Mouse (Mus musculus): ENCODE results near the gene Smg9.
A peak's percentile ranks its signal among the peaks of the same experiment; 100 is the strongest.

The Smg9 gene

DNA sequence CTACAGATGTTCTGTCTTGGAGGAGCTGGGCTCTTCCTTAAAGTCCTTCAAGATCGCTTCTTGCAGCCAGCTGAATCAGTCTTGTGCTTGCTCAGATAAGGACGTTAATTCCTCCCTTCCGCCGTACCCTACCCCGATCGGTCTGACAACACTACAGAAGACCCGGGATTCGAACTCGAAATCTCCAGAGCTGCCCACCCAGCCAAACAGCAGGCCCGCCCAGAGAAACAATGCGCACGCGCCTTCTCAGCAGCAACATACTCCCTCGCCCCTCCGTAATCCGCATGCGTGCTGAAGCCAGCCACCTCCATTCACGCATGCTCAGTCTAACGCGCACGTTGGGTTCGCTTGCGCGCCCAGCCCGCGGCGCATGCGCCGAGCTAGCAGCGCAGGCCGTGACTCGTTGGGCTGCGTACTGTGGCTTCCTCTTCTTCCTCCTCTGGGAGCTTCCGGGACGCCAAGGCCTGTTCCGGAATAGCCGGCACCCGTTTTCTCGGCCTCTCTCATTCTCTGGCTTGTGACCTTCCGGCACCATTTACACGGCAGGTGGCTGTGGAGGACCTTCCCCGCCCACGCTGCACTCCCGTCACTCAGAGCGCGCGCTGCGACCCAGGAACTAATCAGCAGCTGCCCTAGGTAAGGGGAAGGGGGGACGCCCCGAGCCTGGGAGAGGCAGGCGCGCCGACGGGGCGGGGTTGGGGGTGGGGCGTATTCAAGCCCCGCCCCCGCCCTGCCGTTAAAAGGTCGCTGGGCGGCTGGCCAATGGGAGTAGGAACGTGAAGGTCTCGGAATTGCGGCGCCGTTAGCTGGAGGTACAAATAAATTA lies at the start of gene Smg9:
Gene Smg9, plus strand, starts transcription at position 364 of the 826 bp plus-strand sequence.
- peak; percentile 87 for DNase-seq (ENCODE audit: low spot score)

DNA sequence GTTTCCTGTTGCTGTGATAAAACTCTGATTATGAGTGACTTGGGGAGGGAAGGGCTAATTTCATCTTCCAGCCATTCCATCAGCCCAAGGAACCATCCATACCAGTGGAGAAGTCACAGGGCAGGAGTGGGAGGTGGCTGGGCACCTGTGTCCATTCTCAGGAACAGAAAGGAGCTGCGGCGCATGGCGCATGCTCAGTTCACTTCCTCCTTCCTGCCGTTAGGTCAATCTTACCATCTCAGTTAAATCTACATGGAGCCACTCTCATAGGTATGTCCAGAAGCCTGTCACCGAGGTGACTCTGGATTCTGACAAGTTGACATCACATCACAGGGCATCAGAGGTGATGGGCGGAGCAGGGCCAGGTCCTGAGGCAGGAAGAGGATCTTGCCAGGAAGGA lies 43.8 kb upstream of the Smg9 start:
- no peak for DNase-seq (ENCODE audit: low spot score)

DNA sequence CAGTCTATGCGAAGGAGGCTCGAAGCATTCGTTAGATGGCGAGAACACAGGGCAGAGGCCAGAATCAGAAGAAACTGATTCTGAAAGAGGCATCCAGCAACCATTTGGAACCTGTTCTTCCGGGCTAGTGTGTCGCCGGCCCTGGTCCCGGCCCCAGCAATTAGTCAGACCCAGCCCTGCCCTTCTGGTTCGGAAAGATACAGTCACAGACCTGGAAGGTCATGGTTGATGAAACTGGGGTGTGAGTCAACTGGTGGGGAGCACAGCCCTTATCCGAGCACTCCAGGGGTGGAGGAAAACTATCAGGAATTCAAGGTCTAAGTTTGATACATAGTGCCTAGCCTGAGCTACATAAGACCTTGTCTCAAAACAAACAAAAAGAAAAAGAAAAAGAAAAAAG lies 43.3 kb upstream of the Smg9 start:
- DNase-seq (ENCODE audit: low spot score), result no peak

DNA sequence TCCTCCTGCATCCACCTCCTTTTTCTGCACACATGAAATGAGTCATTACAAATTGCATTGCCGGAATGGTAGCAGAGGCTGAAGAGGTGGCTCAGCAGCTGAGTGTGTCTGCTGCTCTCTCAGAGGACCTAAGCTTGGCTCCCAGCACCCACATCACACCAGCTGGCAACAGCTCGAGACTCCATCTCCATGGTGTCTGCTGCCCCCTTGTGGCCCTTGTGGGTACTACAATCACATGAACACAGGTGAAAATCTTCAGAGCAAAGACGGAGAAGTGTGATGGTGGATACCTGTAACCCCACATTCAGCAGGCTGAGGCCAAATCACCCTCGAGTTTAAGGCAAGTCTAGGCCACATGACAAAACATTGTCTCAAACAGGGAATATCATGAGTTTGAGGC lies 41.5 kb upstream of the Smg9 start:
- DNase-seq (ENCODE audit: low spot score), result no peak

DNA sequence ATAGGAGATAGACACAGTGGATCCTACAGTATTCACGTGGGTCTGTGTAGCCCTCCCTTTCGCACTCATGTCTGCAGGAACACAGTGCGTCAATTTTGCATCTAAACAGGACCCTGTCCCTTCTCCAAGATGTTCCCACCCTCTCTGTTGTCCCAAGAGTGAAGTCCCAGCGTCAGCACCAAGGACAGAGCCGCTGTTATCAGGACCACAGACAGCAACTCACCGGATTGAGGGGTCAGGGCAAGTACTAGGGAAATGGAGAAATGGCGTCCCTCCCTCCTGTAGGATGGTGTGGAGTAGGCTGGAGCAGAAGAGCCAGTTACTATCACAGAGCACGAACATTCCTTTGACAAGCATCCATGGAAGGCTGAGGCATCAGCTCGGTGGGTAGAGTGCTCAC lies 40.1 kb upstream of the Smg9 start:
- peak; percentile 26 for DNase-seq (ENCODE audit: low spot score)

DNA sequence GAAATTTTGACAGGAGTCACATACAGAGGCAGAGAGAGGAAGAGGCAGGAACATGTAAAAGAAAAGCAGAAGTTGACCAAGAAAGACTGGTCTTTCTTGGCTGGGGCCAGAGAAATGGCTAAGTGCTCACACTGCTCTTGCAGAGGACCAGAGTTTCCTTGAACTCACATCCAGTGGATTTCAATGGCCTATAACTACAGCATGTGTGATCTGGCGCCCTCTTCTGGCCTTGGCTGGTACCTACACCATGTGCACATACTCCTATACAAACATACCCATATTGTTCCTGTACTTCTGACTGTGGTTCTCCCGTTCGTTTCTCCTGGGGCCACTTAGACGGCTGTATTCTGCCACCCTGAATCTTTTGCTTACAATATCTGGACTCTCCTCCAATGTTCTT lies 38.4 kb upstream of the Smg9 start:
- no peak for DNase-seq (ENCODE audit: low spot score)

DNA sequence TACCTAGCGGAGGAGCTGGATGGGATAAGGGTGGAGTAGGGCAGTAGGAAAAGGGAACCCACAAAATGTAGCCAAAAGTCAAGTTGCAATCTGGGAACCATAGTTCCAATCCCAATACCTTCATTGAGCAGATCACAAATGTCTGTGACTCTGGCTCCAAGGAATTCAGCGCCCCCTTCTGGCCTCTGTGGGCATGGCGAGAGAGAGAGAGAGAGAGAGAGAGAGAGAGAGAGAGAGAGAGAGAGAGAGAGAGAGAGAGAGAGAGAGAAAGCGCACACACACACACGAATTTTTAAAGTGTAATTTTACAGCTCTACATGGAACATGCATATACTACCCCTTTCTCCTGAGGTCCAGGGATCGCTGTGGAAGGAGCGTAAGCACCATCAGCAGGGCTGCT lies 36.2 kb upstream of the Smg9 start:
- no peak for DNase-seq (ENCODE audit: low spot score)

DNA sequence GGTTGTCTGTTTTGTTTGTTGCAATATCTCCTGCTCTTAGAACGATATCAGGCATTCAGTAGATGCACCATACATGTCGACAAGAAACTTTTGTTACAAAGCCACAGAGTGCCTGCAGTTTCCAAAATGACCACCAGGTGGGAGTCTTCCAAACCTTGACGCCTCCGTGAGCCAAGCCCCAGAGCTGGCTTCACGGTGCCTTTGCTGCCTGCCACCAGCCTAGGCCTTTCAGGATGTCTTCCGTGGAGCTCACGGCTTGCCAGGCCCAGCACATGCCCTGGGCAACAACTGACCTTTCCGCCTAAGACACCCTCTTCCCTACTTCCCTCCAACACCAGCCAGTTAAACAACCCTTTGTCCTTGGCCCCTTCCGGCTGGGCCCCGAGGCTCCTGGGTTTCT lies 34.6 kb upstream of the Smg9 start:
- peak; percentile 69 for DNase-seq (ENCODE audit: low spot score)

DNA sequence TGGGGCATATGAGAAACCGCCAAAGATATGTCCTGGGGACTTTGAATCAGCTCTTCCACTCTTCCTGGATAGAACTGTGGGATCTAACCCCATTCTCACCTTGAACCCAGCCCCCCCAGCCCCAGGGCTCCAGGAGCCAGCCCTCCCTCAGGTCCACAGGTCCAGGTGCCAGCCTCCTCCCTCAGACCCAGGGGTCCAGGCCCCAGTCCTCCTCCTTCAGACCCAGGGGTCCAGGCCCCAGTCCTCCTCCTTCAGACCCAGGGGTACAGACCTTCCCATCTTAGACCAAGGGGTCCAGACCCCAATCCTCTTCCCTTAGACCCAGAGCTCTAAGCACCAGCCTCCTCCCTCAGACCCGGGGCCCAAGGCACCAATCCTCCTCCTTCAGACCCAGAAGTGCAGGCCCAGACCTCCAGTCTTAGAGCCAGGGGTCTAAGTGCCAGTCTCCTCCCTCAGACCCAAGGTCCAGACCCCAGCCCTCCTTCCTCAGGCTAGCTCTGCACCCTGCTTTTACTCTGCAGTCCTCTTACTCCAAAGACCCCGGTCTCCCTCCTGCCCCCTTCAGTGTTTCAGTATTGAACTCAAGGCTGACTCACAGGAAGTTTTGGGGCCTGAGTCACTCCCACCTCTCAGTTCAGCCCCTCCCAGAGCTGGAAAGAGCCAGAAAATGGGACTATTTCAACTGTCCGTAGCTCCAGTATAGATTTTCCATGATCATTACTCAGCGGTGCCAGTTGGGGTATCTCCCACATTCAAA lies 34.0 kb upstream of the Smg9 start:
- no peak for DNase-seq (ENCODE audit: low spot score)

DNA sequence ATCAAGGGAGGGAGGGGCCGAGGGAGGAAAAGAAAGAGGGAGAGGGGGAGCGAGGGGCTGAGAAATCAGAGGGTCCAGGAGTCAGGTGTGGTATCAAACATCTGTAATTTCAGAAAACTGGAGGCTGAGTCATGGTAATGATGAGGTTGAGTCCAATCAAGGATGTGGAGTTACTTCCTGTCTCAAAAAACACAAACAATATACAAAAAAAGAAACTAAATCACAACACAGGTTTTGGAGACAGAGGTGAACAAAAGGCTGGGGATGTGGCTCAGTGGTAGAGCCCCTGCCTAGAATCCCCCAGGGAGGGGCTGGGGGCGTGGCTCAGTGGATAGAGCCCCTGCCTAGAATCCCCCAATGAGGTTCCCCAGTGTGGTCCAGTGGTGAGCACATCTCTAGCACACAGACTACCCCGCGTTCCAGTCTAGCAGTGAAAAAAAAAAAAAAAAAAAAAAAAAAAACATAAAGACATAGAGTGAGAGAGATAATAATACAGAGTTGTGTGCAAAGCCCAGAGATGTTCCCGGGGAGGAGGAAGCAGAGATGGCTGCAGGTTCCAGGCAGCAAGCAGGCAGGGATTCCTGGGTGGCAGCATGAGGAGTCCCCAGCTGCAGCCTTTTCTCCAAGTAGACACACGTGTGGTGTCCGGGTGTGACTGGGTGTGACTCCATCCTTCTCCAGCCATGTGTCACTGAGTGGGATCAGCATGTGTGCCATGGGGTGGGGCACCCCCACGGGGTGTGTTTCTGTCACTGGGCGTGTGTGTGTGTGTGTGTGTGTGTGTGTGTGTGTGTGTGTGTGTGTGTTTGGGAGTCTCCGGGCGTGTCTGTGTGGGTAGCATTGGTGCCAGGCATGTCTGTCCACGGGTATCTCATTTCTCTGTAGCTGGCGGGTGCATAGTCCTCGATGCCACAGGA lies 32.4 kb upstream of the Smg9 start:
- DNase-seq (ENCODE audit: low spot score), result no peak

DNA sequence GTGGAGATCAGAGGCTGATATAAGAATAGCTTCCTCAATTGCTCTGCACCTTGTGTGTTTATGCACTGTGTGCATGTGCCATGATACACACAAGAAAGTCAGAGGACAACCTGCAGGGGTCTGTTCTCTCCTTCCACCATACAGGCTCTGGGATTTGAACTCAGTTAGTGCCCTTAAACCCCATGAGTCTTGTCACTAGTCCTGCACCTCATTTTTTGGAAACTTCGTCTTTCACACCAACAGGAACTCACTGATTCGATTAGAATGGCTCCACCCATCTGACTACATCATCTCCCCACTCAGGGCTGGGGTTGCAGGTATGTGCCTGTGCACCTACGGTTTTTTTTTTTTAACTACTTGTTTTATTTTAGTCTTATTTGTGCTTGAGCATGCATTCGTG lies 31.2 kb upstream of the Smg9 start:
- no peak for DNase-seq (ENCODE audit: low spot score)

DNA sequence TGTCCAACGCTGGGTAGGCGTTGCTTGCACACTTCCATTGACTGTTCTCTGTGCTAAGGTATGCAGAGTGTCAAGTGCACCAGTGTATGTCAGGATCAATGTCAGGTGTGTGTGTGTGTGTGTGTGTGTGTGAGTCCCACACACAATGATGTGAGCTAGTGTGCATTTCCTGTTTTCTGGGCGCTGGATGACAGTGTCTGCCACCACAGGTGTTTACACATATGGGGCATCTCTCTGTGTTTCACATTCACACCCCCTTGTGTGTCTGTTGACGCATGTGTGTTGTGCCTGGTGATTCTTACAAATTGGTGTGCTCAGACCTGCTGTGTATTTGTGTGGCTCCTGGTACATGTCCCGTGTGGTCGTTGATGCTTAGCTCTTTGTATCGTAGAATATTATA lies 30.5 kb upstream of the Smg9 start:
- no peak for DNase-seq (ENCODE audit: low spot score)

DNA sequence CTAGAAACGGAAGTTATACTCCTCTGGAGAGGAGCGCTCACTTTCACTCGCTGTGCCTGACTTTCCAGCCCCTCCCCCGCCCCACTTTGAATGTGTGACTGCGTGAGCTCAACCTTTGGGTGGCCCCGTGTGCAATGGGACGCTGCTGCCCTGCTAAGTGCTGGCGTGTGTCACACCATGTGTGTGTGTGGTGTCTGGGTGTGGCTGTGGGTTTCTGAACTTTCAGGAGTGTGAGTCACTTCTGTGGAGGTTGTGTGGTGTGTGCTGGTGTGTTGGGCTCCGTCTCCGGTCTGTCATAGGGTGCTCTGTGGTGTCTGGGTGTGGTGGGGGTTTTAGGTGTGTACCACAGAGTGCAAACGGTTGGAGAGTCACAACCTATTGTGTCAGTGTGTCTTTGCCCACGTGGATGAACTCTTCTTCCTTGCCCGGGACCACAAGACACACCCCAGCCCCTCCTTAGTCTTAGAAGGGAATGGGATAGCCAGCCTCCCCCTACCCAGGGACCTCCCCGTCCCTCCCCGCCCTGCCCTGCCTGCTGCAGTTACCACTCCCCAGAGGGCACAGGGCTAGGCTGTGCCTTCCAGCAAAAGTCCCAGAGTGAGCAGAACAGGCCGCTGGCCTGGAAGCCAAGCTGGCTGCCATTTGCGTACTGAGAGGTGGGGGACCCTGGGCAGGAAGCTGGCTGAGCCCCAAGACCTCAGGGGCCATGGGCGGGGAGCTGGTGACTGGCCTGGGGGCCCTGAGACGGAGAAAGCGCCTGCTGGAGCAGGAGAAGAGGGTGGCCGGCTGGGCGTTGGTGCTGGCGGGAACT lies 29.5 kb upstream of the Smg9 start, which contains the start of gene Kcnn4:
Gene Kcnn4, plus strand, starts transcription at position 533 of the 811 bp plus-strand sequence.
- no peak for DNase-seq (ENCODE audit: low spot score)

DNA sequence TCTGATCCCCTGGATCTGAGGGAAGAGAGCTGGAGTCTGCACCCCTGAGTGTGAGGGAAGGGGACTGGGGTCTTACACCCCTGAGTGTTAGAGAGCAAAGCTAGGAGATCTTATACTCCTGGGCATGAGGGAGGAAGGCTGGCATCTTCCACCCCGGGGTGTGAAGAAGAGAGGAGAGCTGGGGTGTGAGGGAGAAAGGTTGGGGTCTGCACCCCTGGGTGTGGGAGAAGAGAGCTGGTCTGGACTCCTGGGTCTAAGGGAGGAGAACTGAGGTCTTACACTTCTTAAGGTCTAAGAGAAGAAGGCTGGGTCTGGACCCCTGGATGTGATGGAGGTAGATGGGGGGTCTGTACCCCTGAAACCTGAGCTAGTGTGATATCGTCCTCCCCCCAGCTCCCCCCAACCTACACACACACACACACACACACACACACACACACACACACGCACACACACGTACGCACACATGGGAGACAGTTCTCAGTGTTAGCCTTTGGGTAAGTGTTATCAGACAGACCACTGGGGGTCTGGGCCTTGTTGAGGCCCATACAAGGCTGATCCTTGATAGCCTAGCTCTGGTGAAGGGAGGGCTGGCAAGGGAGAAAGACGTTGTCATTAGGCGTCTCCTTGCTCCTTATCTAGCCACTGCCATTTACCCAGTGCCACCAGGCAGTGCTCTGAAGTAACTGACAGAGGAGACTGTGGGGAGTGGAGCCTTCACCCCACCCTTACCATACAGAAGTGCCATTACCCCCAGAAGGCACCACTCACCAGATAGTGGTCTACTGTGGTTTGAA lies 28.2 kb upstream of the Smg9 start:
- DNase-seq (ENCODE audit: low spot score), result no peak

DNA sequence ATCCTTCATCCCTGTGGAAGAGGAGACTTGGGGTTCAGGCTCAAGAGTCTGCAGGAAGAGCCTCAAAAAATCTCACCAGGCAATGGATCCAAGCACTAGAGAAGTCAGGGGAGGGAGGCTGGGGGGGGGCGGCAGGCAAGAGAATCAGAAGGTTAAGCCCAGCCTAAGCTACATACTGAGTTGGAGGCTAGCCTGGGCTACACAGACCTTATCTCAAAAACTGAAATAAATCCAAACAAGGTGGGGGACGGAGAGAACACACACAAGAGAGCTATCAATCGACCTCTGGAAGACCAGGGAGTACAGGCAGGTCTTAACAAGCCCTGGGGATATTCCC lies 27.6 kb upstream of the Smg9 start:
- DNase-seq (ENCODE audit: low spot score), result no peak

DNA sequence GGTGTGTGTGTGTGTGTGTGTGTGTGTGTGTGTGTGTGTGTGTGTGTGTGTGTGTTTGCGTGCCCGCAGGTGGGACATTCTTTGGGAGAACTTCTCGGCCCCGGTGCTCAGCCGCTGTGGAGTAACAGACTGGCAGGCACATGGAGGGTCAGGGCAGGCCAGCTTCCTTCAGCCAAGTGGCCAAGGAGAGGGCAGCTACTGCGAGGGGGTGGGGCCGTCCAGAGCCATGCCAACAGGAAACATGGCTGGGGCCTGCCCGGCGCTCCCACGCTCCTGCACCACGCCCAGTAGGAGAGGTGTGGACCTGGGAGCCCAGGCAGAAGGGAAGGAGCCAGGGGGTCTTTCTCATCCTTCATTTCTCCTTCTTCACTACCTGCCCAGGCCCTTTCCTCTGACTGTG lies 27.1 kb upstream of the Smg9 start:
- DNase-seq (ENCODE audit: low spot score), result no peak

DNA sequence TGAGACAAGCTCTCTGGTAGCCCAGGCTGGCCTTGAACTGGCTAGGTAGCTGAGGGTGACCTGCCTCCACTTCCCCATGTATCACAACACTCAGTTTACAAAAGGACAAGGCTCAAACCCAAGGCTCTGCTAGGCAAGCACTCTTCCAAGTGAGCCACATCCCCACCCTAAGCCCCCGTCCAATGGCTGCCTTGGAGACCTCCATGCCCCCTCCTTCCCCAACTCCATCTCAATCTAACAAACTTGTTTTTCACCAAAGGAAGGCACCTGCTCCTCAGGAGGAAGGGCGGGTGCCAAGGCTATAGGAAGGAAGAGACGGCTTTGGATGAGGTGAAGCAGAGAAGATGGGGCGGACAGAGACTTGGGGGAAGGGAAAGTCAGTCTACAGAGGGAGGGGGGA lies 26.6 kb upstream of the Smg9 start:
- no peak for DNase-seq (ENCODE audit: low spot score)

DNA sequence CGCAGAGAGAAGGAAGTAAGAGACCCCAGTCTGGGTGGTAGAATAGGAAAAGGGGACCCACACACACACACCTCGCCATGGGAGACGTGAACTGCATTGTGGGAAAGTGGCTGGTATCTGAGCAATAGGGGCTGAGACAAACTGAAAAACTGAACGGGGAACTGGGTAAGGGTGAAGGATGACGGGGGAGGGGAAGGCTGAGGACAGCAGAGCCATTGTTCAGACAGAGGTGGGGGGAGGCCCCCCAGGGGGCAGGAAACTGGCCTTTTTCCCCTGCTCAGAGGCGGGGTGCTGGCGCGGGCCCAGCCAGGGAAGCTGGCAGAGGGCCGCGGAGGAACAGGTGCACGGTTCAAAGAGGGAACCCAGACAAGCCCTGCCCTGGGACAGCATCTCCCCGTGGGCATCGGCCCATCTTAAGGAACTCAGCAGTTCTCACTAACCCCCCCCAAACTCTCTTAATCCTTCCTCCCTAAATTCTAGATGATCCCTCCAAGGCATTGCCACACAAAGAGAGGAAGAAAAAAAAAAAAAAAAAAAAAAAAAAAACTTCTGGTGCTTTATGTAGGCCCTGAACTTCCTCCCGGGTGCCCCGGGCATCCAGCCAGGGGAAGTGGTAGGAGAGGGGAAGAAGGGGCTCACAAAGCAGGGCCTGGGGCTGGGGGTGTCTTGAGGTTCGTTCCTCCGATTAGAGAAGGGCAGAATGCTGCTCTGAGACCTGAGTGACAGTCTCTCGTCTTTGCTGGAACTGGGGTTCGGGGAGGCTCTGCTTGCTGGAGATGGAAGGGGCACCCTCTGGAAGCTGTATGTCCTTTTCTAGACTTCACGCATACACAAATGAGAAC lies 25.7 kb upstream of the Smg9 start:
- DNase-seq (ENCODE audit: low spot score), result no peak

DNA sequence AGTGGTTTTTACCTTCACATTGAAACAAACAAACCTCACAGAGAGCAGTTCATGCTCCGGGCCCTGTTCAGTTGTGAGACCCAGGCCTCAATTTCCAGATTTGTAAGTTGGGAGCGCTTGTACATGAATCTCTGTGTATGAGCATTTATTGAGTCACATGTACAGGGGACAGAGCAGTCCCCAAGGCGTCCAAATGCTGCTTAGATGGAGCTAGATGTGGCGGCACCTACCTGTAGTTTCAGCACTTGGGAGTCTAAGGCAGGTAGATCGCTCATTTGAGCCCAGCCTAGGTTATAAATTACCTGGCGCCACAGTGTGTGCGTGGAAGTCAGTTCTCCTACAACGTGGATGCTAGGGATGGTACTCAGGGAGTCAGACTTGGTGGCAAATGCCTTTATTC lies 23.0 kb upstream of the Smg9 start:
- no peak for DNase-seq (ENCODE audit: low spot score)
